Mouse (Mus musculus): Measurements from ENCODE around the gene Tmem30a. TPM values are rescaled to one million over a fixed set of nuclear protein-coding genes. Genes with fewer than 3 reads are reported as not detected.

Tmem30a gene
- 41.1 and 44.1 TPM in 2 replicates for polyA plus RNA-seq (2015; fragmentation: Nextera tagmentation; extraction: Ambion mirVana)

GRCm38 (mm10) chr9:79792841-79793835 is at the start of gene Tmem30a:
Gene Tmem30a (minus strand): TSS chr9:79793507.

GRCm38 (mm10) chr9:79759385-79760005 is 33.8 kb downstream of the Tmem30a start, which contains the start of gene Cox7a2:
Gene Cox7a2 (minus strand): TSS chr9:79759878.

Other genes with a start within 250 kb of the Tmem30a start
- 56.3 and 78.7 TPM in 2 replicates for gene Col12a1, start 74.7 kb downstream of the Tmem30a start, polyA plus RNA-seq (2015; fragmentation: Nextera tagmentation; extraction: Ambion mirVana)
- gene Cox7a2, start 33.6 kb downstream of the Tmem30a start, polyA plus RNA-seq (2015; fragmentation: Nextera tagmentation; extraction: Ambion mirVana) = 1,503 and 1,648 TPM in 2 replicates
- 31.7 and 33.9 TPM in 2 replicates for gene Filip1, start 219.3 kb upstream of the Tmem30a start, polyA plus RNA-seq (2015; fragmentation: Nextera tagmentation; extraction: Ambion mirVana)